Mouse (Mus musculus): ENCODE measurements at regions not wholly inside any gene's neighbourhood (a gene's known extent, or its start where the extent isn't known, plus 50 kb on each side); places are given as distances from the start of the nearest gene placed in this dataset.

DNA sequence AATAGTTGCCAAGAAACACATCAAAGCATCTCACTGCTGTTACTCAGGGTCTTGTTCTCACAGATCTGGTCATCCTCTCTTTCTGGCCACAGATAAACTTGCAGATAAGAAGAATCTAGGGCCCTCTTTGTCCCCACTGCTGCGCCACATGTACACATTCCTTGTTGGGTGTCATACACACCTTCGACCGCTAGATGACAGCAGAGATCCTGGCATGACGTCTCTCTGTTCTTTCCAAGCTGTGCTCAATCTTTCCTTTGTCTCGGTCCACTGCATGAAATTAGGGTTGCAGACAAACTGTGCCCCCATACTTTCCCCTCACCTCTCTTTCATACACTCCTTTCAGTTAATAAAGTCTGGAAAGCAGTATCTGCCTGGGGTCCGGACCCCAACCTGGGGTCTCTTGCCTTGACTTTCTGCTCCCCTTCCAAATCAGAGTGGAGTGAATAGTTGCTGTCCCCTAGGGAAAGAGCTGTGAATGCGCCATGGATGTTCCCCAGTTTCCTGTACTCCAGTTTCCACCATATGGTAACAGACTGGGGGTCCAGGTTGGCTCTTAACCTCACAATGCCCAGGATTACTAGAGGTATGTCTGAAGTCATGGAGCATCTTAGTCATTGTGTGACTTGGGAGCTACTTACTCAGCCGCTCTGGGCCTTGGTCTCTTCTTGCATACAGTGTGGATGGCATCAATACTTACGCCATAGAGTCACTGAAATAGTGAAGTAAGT lies 182.8 kb upstream of the Stk26 start:
- TF ChIP-seq POLR2A (IDR thresholded peaks at IDR 0.05; ENCODE audit: borderline replicate concordance, extremely low read depth, insufficient read depth, insufficient read length, poor library complexity, severe bottlenecking) (no peak), CTCF (IDR thresholded peaks at IDR 0.05; ENCODE audit: borderline replicate concordance, extremely low read depth, insufficient read depth, insufficient read length) (peak; percentile 89)
